Mouse (Mus musculus): ENCODE measurements around the gene Smr2. TPM values are rescaled to one million over a fixed set of nuclear protein-coding genes. Genes with fewer than 3 reads are reported as not detected.
"Not testable (repeated sequence)": the region's sequence is repeated elsewhere in the genome, so short reads cannot be mapped to it uniquely, and the experiment has no call there.

The Smr2 gene
- total RNA-seq (2021) = not detected
- long read RNA-seq, experiment 1 = 0 reads
- long read RNA-seq, experiment 2 = 0 reads

- intact Hi-C loops (cut with DNase I; ENCODE audit: low total_unique reads); DNase-seq: not testable (repeated sequence)
Observed at GRCm38 (mm10) chr5:88086256-88086655, at the start of gene Smr2. TSS of gene Smr2 (plus strand) at chr5:88086556.

GRCm38 (mm10) chr5:88111430-88111829 is 25.1 kb downstream of the Smr2 start, which contains the start of gene Gm11116:
TSS of gene Gm11116 (minus strand) at chr5:88111530.
- no peak for DNase-seq
- intact Hi-C loops (cut with DNase I; ENCODE audit: low total_unique reads) = no loop called here

- intact Hi-C loops (cut with DNase I; ENCODE audit: low total_unique reads) = no loop called here
- no peak for DNase-seq
Observed at GRCm38 (mm10) chr5:88153999-88154398, 67.6 kb downstream of the Smr2 start, which contains the start of gene Gm11115. TSS of gene Gm11115 (minus strand) at chr5:88154099.

Other genes starting within 250 kb of the Smr2 start
- not detected for gene Odam, start 201.5 kb upstream of the Smr2 start, total RNA-seq (2021)
- not detected for gene Csn3, start 161.0 kb upstream of the Smr2 start, total RNA-seq (2021)
- gene 2310003L06Rik, start 117.1 kb upstream of the Smr2 start, total RNA-seq (2021) = not detected
- gene Gm28434, start 117.0 kb upstream of the Smr2 start, total RNA-seq (2021) = not detected
- not detected for gene Cabs1, start 107.1 kb upstream of the Smr2 start, total RNA-seq (2021)
- gene Smr3a, start 84.0 kb upstream of the Smr2 start, total RNA-seq (2021) = not detected
- not detected for gene Gm11116, start 25.0 kb downstream of the Smr2 start, total RNA-seq (2021)
- not detected for gene Gm11115, start 67.5 kb downstream of the Smr2 start, total RNA-seq (2021)
- gene Gm7714, start 182.4 kb downstream of the Smr2 start, total RNA-seq (2021) = not detected
- not detected for gene Prol1, start 230.8 kb downstream of the Smr2 start, total RNA-seq (2021)